Mouse (Mus musculus) retina, postnatal 7 days (tissue): ENCODE data around the gene Bak1.

Experiments
- DNase-seq: peaks from one replicate; pipeline ENCODE4 v3.0.0-alpha.2; 2012; ENCODE audit warnings: low read depth, low spot score

Bak1 gene

GRCm38 (mm10) chr17:27021076-27021475 lies 7.7 kb downstream of the Bak1 start:
- no peak for DNase-seq

GRCm38 (mm10) chr17:27018555-27019196 lies 10.1 kb downstream of the Bak1 start:
- DNase-seq, result no peak

- DNase-seq, result peak; percentile 75
These were observed 11.0 kb downstream of the Bak1 start for GRCm38 (mm10) chr17:27017564-27018499.

GRCm38 (mm10) chr17:27012909-27013308 lies 15.9 kb downstream of the Bak1 start:
- no peak for DNase-seq

- DNase-seq, result no peak
These were observed 16.7 kb downstream of the Bak1 start for GRCm38 (mm10) chr17:27011998-27012672.

GRCm38 (mm10) chr17:27011167-27011566 lies 17.6 kb downstream of the Bak1 start:
- DNase-seq, result no peak

GRCm38 (mm10) chr17:27008277-27008676 lies 20.5 kb downstream of the Bak1 start:
- no peak for DNase-seq

GRCm38 (mm10) chr17:27005644-27006043 lies 23.2 kb downstream of the Bak1 start:
- DNase-seq, result no peak

- no peak for DNase-seq
These were observed 23.8 kb downstream of the Bak1 start for GRCm38 (mm10) chr17:27004903-27005485.

- DNase-seq, result no peak
These were observed 24.4 kb downstream of the Bak1 start for GRCm38 (mm10) chr17:27004431-27004830.

GRCm38 (mm10) chr17:27001889-27002288 lies 26.9 kb downstream of the Bak1 start:
- DNase-seq, result no peak

- no peak for DNase-seq
These were observed 27.7 kb downstream of the Bak1 start for GRCm38 (mm10) chr17:27001151-27001550.

GRCm38 (mm10) chr17:26999996-27000395 lies 28.8 kb downstream of the Bak1 start:
- no peak for DNase-seq

GRCm38 (mm10) chr17:26998283-26998682 lies 30.5 kb downstream of the Bak1 start:
- no peak for DNase-seq

GRCm38 (mm10) chr17:26997661-26998060 lies 31.1 kb downstream of the Bak1 start:
- DNase-seq, result no peak

GRCm38 (mm10) chr17:26995562-26995961 lies 33.2 kb downstream of the Bak1 start:
- no peak for DNase-seq

GRCm38 (mm10) chr17:26995006-26995405 lies 33.8 kb downstream of the Bak1 start:
- DNase-seq, result no peak

- no peak for DNase-seq
These were observed 34.4 kb downstream of the Bak1 start for GRCm38 (mm10) chr17:26994410-26994809.

GRCm38 (mm10) chr17:26990521-26990920 lies 38.3 kb downstream of the Bak1 start:
- DNase-seq, result no peak

GRCm38 (mm10) chr17:26985503-26986179 lies 43.2 kb downstream of the Bak1 start:
- no peak for DNase-seq

- no peak for DNase-seq
These were observed 45.4 kb downstream of the Bak1 start for GRCm38 (mm10) chr17:26983382-26983781.
